Mouse (Mus musculus) layer of hippocampus, postnatal 36 days (tissue): ENCODE measurements around the gene Panx3. TPM values are rescaled to one million over a fixed set of nuclear protein-coding genes. Genes with fewer than 3 reads are reported as not detected.

Experiments used
- DNase-seq, 2 experiments: peaks; one replicate each; pipeline ENCODE4 v3.0.0; 2022
- total RNA-seq, 2 experiments: library from RNA; stranded (reverse); gene quantifications; 2 replicates each; pipeline ENCODE4 v1.2.3; 2021

Gene Panx3
- total RNA-seq = not detected

- no peak for DNase-seq
Measured at GRCm38 (mm10) chr9:37669115-37669514, at the start of gene Panx3. Gene Panx3 (minus strand): TSS chr9:37669235.

- no peak for DNase-seq
Measured at GRCm38 (mm10) chr9:37716150-37716549, 47.1 kb upstream of the Panx3 start, which contains the start of gene Olfr160. Gene Olfr160 (minus strand): TSS chr9:37716250.

DNA sequence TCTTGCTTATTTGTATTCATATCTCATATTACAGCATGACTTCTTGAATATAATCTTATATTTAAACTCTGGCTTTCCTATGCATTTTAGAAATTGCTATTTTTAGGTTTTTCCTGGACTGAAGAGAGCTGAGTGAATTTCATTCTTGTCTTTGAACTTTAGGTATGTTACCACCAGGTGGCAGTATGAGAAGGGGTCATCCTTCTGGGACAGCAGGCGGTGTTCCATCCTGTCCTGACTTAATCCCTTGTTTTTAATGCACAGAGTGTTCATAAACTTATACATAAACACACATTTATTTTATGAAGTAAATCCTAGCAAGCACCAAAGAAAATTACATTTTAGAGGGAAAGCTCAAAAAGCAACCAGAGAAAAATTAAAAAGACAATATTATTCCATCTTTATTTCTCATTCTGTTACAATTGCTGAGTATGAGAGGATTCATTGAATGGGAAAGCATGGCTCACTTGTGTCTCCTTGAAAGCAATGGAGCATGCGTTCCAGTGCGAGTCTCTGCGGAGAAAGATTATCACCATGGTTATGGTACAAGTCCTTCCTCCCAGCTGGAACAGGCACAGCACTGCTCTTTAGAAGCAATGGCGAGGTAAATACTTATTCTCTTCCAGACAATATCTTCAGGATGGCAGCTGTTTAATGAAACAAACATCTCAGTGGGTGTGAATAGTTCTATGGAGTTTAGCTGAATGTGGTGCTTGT lies 21.1 kb upstream of the Panx3 start:
- DNase-seq = no peak

DNA sequence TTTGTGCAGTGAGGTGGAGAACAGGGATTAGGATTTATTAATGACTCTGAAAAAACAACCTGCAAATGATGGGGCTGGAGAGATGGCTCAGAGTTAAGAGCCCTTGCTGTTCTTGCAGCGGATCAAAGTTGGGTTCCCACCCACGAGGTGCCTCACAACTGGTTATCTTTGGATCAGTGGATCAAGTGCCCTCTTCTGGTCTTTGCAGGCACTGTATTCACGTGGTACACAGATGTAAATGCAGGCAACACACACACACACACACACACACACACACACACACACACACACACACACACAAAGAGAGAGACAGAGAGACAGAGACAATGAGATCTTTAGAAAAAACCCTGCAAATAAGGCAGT lies 18.9 kb upstream of the Panx3 start:
- no peak for DNase-seq

- no peak for DNase-seq
Measured at GRCm38 (mm10) chr9:37687288-37687940, 18.4 kb upstream of the Panx3 start.

GRCm38 (mm10) chr9:37681123-37681522 lies 12.1 kb upstream of the Panx3 start:
- no peak for DNase-seq

DNA sequence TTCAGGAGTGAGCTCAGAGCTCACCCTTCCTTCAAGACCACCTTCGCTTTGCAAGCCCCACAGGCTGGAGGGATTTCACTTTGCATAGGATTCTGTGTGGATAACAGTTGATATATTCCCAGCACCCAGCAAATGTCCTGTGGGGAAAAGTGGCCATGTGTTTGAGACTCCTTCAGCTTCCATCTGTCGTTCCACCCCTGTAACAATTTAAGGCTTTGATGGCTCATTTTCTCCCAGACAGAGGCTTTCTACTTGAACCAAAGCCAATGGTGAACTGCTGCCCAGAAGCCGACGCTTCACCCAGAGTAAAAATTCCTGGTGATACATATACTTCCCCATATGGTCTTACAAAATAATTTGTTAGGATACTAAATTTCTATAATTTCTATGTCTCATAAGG lies 6.3 kb upstream of the Panx3 start:
- DNase-seq = no peak

GRCm38 (mm10) chr9:37670261-37670660 lies 1.2 kb upstream of the Panx3 start:
- DNase-seq = no peak

DNA sequence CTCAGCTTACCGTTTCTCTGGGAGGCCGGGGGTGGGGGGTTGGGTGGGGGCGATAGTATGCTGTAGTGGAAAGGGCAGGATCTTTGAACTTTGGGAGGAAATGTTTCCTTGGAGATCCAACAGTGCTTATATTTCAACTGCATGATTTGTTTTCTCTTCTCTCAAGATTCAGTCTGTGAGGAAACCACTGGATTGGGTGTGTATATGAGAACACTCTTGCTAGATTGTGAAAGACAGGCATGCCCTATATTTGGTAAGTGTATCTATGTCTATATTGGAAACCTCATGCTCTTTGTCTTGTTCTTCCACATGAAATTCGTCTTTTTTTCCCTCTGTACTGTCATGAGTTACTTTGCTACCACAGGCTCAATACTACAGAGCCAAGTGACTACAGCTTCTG lies 643 bp upstream of the Panx3 start:
- DNase-seq = no peak

GRCm38 (mm10) chr9:37666045-37666444 lies 3.0 kb downstream of the Panx3 start:
- DNase-seq = no peak

- DNase-seq = no peak
Measured at GRCm38 (mm10) chr9:37664604-37665003, 4.4 kb downstream of the Panx3 start.

DNA sequence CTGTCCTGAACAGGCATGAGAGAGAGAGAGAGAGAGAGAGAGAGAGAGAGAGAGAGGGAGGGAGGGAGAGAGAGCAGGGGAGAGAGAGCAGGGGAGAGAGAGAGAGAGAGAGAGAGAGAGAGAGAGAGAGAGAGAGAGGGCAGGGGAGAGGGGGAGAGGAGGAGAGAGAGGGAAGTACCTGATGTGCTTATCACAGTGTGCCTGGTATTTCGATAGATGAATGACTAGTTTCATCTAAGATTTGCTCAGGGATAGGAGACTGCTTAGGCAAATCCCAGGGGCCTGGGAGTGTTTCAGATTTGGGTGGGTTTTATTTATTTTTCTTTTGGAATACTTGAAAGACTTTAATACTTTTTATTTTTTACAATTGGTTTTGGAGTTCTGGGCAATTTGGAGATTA lies 5.8 kb downstream of the Panx3 start:
- no peak for DNase-seq

GRCm38 (mm10) chr9:37659413-37659812 lies 9.6 kb downstream of the Panx3 start:
- DNase-seq = no peak

GRCm38 (mm10) chr9:37656931-37657481 lies 12.0 kb downstream of the Panx3 start, which contains the start of gene Tbrg1:
Gene Tbrg1 (minus strand): TSS chr9:37657312.
- DNase-seq = peak; percentile 82

GRCm38 (mm10) chr9:37656439-37656881 lies 12.6 kb downstream of the Panx3 start:
- no peak for DNase-seq

DNA sequence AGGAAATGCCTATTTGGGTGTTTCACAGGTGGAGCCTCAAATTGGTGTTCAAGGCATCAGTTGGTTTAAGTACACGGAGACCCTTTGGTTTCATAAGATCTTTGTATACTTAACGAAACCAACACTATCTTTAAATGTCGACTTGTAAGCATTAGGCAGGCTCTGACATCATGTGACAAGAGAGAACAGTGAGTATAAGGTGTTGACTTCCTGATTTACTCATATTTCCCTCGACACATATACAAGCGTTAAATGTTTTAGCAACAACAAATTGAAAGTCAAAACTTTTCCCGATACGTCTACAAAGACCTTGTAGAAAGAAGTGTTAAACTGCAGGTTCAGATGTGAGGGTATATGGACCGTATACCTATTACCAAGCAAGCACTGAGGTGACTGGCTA lies 13.1 kb downstream of the Panx3 start:
- DNase-seq = no peak

DNA sequence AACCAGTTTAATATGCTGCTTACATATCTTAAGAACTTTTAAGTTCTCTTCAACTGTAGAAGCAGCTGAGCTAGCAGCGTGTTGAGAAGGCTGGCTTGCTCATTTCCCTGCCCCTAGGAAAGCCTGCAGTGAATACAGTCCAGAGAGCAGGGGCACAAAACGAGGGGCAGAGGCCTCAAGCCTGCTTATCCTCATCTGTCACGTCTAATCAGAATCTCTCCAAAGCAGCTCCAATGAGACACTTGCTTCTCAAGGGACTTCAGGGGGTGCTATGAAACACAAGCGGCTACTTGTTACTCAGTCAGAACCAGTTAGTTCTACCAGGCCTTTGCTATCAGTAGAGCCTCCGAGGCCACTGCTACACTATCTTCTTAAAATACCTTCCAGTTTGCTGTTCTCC lies 15.2 kb downstream of the Panx3 start:
- no peak for DNase-seq

DNA sequence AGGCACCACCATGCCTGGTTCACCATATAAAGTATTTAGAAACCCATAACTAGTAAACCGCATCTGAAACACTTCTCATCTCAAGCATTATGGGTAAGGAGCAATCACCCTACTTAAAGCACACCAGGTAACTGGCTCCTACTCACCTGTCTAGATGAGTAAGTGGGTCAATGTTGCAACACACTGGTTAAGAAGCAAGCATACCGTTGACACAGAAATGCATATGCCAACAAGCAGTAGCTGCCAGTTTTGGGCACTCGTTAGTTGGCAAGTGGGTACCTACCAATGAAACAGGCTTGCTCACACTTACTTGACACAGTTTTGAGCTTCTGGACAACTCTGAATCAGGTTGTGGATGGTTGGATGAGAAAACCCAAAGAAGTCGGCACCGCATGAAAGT lies 18.4 kb downstream of the Panx3 start:
- DNase-seq = no peak

DNA sequence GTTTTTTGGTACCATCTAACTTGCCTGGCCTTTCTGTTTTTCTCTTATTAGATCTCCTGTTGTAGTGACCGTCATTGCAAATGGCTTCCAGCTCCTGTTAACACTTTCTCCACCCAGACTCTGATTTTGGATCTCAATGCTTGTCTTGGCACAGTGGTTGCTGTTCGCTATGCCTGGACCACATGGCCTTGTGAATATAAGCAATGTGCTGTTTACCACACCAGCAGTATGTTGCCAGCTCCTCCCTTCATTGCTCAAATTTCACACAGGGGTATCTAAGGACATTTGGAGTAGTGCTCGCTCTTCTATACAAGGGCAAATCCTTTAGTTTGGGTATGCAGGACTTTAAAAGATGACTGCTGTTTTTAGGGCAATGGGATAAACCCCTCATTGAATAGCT lies 22.8 kb downstream of the Panx3 start:
- no peak for DNase-seq

GRCm38 (mm10) chr9:37638721-37639120 lies 30.3 kb downstream of the Panx3 start:
- DNase-seq = no peak

DNA sequence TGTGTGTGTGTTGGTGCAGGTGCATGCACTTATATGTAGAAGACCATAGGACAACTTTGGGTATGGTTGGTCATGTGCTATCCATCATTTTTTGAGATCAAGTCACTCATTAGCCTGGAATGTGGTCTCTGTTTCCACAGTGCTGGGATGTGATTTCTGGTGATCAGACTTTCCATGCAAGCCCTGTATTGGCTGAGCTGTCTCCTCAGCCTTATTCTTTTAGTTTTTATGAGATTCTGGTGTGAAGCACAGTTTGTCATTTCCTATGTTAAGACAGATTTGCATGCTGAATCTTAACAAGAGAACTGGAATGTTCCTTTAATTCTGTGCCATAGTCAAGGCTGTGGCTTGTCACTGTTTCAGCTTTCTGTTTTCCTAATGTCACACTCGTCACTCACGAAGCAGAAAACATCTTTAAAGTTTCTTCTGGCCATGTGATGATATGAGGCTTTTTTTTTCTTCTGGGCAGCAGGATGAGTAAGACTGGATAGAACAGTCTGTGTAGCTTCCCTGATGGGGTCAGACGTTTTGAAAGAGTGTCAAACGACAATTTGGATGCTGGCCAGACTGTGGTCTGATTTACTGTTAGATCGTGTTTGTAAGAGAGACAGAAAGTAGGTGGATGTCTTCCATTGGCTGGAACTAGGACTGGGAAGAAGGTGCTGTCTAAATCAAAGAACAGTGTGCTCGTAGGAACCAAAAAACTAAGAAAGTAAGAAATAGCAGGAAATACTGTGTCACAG lies 32.1 kb downstream of the Panx3 start:
- DNase-seq = no peak

GRCm38 (mm10) chr9:37636335-37636734 lies 32.7 kb downstream of the Panx3 start:
- peak in 1 of 2 experiments; percentile 62 for DNase-seq

- DNase-seq = no peak
Measured at GRCm38 (mm10) chr9:37634269-37634668, 34.8 kb downstream of the Panx3 start.
